Mouse (Mus musculus) urinary bladder, postnatal 36 days (tissue): ENCODE data around the gene Mpv17l2.
A peak's percentile ranks its signal among the peaks of the same experiment; 100 is the strongest.

Experiments
- DNase-seq, 2 experiments: peaks; one replicate each; pipeline ENCODE4 v3.0.0; 2022; ENCODE audit warnings: low spot score in 2 of 2, mixed read lengths in 1 of 2

Gene Mpv17l2

GRCm38 (mm10) chr8:70767503-70767902 lies 6.8 kb upstream of the Mpv17l2 start:
- DNase-seq: no peak

GRCm38 (mm10) chr8:70766571-70767440 lies 6.1 kb upstream of the Mpv17l2 start:
- peak; percentile 78 to 84 for DNase-seq

- no peak for DNase-seq
These were observed 5.3 kb upstream of the Mpv17l2 start for GRCm38 (mm10) chr8:70765838-70766570.

- DNase-seq: no peak
These were observed 4.6 kb upstream of the Mpv17l2 start for GRCm38 (mm10) chr8:70765329-70765728.

GRCm38 (mm10) chr8:70764676-70765075 lies 3.9 kb upstream of the Mpv17l2 start:
- DNase-seq: no peak

GRCm38 (mm10) chr8:70764026-70764425 lies 3.3 kb upstream of the Mpv17l2 start:
- DNase-seq: no peak

GRCm38 (mm10) chr8:70763354-70763753 lies 2.6 kb upstream of the Mpv17l2 start:
- no peak for DNase-seq

GRCm38 (mm10) chr8:70762118-70762517 lies 1.4 kb upstream of the Mpv17l2 start:
- no peak for DNase-seq

- DNase-seq: no peak
These were observed 396 bp downstream of the Mpv17l2 start for GRCm38 (mm10) chr8:70760350-70760749.

GRCm38 (mm10) chr8:70758616-70759561 lies 1.9 kb downstream of the Mpv17l2 start:
- peak in 1 of 2 experiments; percentile 18 for DNase-seq

GRCm38 (mm10) chr8:70758308-70758615 lies 2.5 kb downstream of the Mpv17l2 start:
- no peak for DNase-seq

- peak in 1 of 2 experiments; percentile 2 for DNase-seq
These were observed 3.0 kb downstream of the Mpv17l2 start for GRCm38 (mm10) chr8:70757523-70758307.

- DNase-seq: peak in 1 of 2 experiments; percentile 0
These were observed 4.2 kb downstream of the Mpv17l2 start for GRCm38 (mm10) chr8:70756476-70757040.

GRCm38 (mm10) chr8:70755661-70756475 lies 4.9 kb downstream of the Mpv17l2 start:
- no peak for DNase-seq

- DNase-seq: no peak
These were observed 5.7 kb downstream of the Mpv17l2 start for GRCm38 (mm10) chr8:70754871-70755660.

GRCm38 (mm10) chr8:70754043-70754870 lies 6.5 kb downstream of the Mpv17l2 start, which contains the start of gene Rab3a:
TSS of gene Rab3a (plus strand) at chr8:70754679.
- DNase-seq: peak; percentile 90 to 96

- DNase-seq: peak; percentile 59 to 85
These were observed 7.6 kb downstream of the Mpv17l2 start for GRCm38 (mm10) chr8:70753151-70753550.
